Mouse (Mus musculus): Measurements from ENCODE around the gene C77080.

C77080 gene

DNA sequence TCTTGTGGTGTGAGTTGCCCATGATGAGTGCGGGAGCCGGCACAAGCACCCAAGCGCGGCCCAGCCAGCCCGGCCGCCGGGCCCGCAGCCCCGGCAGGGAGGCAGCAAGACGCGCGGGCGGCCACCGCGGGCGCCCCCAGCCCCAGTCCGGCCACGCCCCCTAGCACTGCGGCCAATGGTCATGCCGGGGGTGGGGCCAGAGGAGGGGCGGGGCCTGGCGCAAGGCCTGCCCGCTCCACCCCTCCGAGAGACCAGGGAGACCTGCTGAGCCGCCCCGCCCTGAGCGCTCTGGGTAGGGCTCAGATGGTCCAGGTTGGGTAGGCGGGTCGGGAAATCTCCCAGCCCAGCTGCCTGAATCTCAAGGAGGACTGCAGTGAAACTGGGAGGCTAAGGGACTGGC lies 22.1 kb downstream of the C77080 start:
- peak; percentile 60 for ATAC-seq (ENCODE audit: low TSS enrichment)

DNA sequence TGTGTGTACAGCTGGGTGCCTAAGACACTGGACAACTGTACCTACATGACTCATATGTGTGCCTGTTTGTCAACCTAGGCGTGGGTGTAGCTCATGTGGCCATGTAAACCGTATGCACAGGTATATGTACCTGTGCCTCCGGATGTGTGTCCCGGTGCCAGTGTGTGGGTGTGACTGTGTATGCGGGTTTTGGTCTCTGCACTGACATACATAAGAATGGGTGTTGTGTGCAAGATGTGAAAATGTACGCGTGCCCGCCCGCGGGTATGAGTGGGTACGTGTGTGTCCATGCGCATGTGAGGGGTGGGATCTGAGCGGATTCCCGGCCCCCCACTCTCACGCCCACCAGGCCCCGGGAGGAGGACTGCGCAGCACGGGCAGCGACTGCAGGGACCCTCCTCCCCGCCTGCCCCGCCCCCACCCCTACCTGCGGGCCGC lies 22.6 kb downstream of the C77080 start:
- ATAC-seq (ENCODE audit: low TSS enrichment), result no peak

DNA sequence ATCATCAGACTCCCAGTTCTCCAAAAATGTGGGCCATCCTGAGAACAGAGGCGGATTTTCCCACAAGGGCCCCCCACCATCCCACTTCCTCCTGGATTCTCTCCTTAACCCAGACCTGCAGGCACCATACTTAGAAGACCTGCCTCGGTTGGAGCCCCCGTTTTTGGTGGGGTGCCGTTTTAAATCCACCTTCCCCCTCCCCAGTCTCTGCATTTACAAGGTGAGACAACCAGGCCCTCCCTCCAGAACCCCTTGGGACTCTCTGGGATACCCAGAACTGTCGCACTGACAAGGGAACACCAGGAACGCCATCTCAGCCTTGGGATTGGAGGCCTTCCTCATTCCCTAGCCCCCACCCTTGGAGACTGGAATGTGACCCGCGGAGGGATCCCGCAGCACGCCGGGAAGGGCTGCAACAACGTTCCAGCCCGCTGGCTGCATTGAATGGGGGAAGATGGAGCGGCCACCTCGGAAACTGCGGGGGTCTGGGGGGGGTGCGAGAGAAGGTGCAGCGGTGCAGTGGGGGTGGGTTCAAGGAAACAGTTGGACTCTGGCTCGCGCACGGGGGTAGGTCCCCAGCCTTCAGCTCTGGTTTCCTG lies 23.3 kb downstream of the C77080 start:
- 0 out of 2 replicates have a peak, but pooled peaks have one; percentile 17 for ATAC-seq (ENCODE audit: low TSS enrichment)

DNA sequence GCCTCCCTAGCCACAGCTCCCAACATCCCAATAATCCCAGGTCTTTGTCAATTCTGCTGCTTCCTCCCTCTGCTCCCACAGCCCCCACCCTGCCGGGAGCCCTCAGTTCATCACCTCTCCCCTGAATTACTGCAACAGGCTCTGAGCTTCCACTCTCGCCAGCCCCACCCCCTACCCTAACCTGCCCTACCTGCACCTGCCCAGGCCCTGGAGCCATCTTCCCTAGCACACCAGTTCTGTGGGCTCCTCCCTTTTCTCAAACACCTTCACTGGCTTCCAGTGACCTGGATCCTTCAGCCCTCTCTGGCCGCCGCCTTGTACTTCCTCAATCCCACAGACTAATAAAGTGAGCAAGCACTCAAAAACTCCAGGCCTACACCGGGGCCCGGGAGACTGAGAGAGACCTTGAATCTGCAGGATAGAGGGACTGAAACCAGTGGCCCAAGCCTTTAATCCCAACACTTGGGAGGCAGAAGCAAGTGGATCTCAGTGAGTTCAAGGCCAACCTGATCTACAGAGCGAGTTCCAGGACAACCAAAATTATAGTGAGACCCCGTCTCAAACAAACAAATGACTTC lies 24.9 kb downstream of the C77080 start:
- ATAC-seq (ENCODE audit: low TSS enrichment), result no peak

DNA sequence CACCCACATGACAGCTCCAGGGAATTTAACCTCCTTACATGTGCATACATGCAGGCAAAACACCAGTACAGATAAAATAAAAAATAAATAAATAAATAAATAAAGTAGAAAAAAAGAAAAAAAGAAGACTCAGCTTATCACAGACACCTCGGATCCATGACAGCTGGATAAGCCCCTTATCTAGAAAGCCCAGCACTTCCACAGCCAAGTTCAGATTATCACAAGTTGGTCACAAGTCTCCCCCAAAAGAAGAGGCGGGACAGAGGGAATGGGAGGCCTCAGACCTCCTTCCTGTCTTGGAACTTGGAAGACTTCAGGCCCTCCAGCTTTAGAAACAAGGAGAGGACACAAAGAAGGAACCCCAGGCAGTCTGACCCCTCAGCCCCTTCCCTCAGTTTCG lies 26.1 kb downstream of the C77080 start:
- no peak for ATAC-seq (ENCODE audit: low TSS enrichment)

DNA sequence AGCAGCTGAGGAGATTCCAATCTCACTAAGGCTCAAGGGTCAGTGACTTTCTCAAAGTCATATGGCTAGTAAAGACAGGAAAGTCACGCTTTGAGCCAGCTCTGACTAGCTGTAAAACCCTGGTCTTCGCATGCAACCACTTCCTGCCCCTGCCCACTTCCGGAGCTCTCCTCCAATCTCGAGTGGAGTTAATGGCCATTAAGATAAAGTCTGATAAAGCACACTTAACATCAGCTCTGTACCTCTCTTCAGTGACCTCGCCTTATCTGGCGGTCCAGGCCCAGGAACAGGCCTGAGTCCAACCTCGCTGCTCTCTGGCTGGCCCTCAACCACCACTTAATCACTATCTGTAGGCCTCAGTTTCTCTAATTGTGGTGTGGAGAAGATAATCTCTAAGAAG lies 26.7 kb downstream of the C77080 start:
- ATAC-seq (ENCODE audit: low TSS enrichment), result no peak

DNA sequence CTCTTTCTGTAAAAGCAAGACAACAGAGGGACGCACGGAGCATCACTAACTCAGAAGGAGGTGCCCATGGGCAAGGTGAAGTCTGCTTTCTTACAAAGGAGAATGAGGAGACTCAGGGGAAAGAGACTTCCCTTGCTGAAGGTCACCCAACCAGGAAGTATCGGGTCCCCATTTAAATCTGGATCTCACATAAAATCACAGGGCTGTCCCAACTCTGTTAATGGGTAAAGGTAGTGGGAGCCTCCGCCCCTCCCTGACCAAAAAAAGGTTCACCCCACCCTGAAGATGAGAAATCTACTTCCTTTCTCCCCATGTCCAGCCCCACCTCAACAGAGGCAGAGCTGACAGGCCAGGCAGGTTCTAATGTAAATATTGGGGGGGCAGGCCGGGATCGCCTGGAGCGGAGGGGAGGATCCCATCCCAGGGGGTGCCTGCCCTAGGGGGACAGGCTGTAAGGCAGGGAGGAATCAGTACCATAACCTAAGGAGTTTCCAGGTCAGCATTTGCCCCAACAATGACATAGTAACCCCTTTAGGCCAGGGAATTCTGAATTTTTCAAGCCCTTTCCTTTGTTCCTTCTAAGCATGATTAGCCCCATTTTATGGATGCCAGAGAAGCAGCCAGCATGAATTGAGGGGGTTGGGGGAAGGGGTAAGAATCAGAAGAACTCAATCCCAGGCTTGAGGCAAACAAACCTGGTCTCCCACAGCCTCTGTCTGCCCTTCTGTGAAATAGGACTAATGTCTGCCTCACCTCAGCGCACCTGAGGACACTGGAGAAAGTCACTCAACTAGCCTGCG lies 28.4 kb downstream of the C77080 start:
- ATAC-seq (ENCODE audit: low TSS enrichment), result no peak

DNA sequence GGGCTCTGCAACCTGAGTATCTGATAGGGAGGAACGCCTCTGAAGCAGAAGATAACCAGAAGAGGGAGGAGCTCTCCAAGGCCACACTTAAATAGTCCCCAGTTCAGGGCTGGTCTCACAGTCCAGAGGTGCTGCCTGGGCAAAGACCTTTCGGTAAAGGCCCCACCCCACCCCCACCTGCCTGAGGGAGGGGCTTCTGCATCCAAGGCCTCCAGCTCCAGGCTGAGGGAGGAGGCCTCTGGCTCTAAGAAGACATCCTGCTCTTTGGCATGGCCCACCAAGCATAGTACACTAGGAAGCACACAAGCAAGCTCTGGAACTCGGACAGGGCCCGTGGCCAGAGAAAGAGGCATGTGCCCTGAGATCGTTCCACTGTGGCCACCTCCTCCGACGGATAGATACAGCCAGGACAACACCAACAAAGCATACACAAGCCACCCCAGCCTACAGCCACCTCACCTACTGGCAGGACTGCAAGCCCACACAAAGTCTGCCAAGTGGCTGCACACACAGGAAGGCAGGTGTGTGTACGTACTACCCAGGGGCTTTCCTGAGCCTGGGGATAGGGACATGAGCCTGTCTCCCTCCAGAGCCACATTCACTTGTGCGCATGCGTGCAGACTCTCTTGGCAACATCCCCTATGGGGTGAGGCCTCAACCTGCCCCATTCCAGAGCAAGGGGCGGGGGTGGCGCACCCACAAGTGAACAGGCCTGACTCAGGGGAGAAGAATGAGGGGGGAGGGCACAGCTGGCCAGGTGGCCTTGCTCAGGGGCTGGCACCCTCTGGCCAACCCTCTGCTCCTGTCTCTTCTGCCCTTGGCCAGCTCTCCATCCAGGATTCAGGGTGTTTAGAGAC lies 29.4 kb downstream of the C77080 start:
- ATAC-seq (ENCODE audit: low TSS enrichment), result no peak

DNA sequence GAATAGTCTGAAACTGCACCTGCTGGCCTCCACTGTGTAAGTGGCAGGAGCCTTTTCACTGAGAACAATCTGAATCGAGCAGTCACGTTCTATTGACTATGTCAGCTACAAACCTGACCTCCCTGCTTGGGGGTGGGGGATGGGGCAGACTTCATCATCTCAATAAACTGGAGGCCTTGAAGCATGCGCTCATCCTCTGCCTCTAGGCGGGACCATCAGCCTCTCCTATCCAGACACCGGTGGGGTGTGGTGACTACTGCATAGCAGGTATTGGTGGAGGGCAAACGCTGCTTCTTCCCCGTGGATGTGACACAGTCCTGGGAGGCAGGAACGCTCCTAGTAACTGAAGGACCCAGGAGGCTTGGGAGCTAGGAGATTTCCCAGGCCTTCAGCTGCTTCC lies 30.3 kb downstream of the C77080 start:
- ATAC-seq (ENCODE audit: low TSS enrichment), result no peak

DNA sequence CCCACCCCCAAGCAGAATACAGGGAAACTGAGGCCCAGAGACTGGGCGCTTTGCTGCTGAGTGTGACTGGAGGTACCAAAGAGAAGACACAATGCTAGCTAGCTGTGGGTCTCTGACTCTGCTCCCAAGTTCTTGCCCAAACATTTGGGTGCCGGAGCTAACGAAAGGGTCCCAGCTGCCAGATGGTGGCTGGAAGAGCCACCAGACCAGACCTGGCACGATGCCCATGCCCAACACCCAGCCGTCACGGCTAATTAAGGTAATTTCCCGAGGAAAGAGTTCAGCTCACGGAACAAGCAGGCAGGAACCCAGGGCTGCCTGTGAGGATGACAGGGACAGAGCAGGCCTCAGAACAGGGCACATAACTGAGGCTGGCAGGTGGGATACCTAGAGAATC lies 33.2 kb downstream of the C77080 start:
- ATAC-seq (ENCODE audit: low TSS enrichment), result no peak

DNA sequence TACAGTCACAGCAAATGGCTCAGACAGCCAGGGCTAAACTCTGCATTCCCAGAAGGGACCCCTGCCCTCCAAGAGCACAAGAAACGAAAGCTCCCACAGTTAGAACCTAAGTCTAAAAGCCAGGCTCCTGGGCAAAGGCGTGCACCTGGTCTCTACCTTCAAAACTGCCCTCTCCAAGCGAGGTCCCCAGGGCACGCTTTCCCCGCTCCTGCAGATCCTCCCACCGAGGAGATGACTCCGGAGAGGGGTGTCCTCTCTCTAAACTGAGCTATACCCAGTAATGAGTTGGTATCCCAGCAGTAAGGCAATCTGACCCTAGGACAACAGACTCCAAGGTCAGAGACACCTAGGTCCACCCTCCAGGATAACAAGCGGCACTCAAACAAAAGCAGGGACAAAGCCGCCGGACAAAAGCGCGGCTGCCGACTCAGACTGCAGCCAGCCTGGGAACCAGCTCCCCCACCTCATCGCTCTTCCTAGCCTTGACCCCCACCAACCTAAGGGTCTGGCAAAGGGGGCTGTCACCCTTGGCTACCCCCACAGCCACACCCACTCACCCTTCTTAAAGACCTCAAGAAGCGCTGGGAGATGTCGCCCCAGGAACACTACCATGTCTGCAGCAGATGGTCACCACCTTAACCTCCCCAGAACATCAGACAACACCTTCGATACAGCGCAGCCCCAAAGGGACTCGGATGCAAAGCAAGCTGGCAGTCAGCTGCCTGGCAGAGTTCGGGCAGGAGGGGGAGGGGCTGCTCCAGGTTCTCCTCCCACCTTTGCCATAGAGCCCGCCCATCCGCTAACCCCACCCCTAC lies 33.8 kb downstream of the C77080 start:
- ATAC-seq (ENCODE audit: low TSS enrichment), result no peak

DNA sequence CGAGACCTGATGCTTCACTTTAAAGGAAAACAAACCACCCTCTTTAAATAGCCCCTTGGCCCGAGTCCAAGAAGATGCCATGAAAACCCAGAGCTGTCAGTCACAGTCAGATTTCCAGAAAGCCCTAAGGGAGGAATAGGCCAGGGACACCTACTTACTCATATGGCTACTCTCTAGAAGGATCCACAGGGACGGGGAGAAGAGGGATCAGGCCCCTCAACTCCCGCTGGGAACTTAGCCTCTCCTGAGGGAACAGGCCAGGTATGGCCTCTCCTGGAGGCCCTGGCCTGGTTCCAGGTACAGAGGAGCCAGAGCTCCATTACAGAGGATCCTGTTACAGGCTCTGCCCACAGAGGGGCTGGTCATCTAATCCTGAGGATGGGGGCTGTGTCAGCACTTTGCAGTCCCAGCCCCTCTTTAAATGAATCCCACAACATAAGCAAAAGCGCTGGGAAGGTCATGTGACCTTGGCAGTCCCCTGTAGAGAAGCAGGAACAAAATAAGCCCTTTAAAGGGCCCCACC lies 34.7 kb downstream of the C77080 start:
- ATAC-seq (ENCODE audit: low TSS enrichment), result no peak

DNA sequence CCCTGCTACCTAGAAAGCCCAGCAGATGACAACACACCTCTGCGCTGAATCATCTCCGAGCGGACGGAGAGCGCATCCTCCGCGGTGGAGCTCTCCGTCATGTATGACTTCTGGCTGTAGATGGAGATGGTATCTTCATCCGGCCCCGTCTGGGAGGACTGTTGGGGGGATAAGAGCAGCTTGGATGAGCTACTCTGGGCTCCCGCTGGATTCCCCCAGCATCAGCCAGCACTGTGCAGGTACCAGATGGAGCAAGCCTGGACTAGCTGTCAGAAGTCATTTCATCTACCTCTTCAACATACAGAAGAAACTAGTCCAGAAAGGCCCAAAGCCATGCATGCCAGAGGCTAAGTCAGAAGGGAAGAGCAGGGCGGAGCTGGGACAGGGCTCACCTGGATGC lies 35.9 kb downstream of the C77080 start:
- ATAC-seq (ENCODE audit: low TSS enrichment), result no peak

DNA sequence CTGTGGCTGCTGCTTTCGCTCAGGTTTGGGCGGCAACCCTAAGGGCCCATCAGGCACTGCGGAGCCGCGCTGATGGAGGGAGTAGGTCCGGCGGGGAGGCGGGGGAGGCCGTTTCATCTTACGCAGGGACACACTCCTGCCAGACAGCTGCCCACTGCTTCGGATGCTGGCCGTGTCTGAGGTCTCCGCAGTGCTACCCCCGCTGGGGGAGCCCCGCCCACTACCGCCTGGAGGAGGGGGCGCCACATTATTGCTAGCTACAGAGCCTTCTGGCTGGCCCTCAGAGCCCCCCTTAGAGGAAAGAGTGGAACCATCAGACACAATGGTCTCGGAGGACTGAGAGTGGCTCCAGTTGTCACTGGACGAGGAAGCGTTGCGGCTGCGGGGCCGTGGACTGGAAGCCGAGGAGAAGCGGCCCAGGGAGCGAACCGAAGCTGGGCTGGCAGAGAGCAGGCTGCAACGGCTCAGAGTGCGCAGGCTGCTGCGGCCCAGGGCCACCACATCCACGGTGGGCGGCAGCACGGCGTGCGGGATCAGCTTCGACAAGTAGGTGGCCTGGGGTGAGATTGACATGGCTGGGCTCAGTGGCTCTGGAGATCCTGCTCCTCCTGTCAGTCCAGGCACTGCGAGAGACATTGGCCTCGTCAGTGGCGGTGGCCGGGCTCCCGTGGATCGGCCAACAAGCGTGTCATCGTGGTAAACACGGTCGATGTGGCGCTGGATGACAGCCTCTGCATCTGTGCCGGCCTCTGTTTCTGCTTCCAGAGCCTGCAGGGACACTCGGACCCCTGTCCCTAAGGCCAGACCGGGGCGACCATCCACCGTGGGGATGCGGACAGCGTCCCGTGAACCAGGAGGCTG lies 37.6 kb downstream of the C77080 start:
- no peak for ATAC-seq (ENCODE audit: low TSS enrichment)

DNA sequence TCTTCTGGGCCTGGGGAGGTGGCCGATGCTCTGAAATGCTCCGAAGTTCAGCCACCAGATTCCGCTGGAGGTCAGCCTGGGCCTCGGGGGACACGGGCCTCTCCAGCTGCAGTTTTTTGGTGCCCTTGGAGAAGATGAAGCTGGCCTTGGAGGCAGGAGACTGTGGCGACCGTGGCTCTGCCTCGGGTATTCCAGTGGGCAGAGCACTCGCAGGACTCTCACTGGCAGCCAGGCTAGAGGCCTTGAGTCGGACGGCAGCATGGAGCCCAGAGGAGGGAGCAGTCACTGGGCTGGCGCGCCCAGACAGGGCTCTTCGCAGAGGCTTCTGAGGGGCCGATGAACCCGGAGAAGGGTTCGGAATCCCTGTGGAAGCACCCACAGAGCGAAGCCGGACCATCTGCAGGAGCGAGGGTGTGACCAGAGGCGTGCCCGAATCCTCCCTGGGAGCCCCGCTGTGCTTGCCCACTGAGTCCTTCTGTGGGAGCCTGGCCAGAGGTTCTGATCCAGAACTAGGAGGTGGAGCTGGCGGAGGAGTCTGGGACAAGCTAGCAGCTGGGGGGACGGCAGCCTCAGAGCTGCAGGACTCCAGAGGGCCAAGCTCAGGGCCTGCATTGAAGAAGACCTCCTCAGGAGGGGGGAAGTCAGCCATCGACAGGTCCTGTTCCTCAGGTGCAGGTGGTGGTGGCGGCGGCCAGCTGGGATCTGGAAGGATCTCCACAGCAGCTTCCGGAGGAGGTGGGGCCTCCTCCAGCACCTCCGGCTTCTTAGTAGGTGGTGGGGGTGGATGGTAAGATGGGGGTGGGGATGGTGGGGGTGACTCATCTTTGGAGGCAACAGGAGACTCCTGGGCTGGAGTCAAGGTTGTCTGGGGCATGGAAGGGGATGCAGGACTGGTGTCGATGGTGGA lies 38.9 kb downstream of the C77080 start:
- ATAC-seq (ENCODE audit: low TSS enrichment), result no peak

DNA sequence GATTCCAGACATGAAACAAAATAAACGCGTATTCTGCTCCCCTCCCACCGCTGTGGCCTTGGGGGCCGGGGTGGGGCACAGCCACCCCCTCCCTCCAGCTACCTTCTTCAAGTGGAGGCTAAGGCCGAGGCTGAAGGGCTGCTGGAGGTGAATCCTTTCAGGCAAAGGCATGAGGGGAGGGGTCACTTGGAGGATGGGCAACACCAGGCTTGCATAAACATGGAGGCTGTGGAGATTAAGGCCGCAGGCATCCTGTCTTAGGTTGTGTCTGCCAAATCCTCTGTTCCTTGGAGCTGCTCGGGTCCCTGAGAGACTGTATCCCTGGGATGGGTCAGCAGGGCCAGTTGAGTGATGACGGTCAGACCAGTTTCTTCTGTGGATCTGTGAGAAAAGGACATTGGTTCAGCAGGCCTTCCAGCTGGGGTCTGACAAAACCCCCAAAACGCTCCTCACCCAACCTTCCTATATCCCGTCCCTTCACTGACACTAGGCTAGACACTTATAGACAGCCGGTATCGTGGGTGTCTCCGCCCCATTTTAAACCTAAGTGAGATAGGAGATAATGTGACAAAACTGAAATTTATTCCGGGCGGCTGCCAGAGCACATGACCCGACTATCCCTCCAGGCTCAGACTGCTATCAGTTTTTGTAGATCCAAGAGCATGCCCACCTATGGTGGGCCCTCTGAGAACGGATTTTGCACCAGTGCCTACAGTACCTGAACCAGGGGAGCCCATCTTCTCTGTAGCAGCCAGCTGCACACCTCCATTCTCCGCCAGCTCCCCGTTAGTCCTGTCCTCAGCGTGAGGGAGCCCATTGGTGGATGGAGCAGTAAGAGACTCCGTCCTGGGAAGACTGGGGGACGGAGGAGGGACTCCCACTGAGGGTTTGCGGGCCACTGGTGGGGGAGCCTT lies 39.9 kb downstream of the C77080 start:
- peak; percentile 11; the same call in 1 of the 2 replicates for ATAC-seq (ENCODE audit: low TSS enrichment)

DNA sequence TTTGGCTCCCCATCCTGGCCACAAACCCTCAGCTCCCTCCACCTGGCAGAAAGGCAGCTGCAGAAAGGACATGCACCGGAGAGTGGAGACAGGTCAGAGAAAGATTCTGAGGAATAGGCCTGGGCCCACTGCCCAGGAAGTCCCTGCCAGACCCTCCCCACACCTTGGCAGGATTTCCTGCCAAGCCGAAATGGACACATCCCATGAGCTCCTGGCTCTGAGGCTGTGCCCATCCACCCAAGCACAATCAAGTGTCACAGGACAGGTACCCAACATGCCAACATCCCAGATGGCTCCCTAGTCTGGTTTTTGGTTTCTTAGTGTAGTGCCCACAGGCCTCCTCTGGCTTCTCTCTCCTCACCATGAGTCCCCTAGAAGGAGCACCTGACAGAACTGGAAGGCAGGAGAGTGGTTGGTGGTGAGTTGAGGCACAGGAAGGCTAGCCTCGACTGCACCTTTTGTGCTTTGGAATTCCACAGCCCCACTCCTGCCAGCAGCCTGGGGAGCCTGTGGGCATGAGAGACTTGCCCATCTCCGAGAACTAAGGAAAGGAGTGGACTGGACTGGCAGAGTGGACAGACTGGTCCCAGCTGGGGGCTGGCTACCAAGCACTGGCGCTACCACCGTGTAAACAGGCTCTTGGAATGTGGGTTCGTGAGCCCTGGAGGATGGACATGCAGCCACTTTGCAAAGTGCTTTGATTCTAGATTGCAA lies 40.7 kb downstream of the C77080 start:
- ATAC-seq (ENCODE audit: low TSS enrichment), result no peak
